Mouse (Mus musculus): ENCODE data around the gene Mzf1.

DNA sequence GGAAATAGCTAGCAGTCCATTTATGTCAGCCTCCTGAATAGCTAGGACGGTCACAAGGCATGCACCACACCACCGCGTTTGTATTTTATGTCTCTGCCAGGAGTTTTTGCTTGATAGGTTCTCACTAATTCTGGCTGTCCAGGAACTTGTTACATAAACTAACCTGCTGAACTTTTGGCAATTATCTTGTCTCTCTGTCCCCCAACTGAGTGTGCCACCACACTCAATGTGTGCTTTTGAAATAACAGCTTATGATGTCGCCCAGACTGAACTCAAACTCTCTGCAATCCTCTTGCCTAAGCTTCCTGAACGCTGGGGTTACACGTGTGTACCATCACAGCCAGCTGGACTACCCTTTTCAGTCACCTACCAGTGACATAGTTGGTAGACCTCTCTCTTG is 12.1 kb downstream of the Mzf1 start:
- no peak for TF ChIP-seq CTCF (IDR thresholded peaks at IDR 0.05; ENCODE audit: low read depth, low read length)
- TF ChIP-seq EP300 (IDR thresholded peaks at IDR 0.05; ENCODE audit: insufficient read depth, low read depth, low read length) = no peak
- no peak for TF ChIP-seq POLR2A (IDR thresholded peaks at IDR 0.05; ENCODE audit: insufficient read depth, low read length)

Data from ES-Bruce4 (cell line).